Mouse (Mus musculus) ovary, postnatal 10 days (tissue): ENCODE data around the gene Npas1.

Experiments used
- DNase-seq: peaks from one replicate; pipeline ENCODE4 v3.0.0; 2022; ENCODE audit warnings: low spot score

The Npas1 gene

DNA sequence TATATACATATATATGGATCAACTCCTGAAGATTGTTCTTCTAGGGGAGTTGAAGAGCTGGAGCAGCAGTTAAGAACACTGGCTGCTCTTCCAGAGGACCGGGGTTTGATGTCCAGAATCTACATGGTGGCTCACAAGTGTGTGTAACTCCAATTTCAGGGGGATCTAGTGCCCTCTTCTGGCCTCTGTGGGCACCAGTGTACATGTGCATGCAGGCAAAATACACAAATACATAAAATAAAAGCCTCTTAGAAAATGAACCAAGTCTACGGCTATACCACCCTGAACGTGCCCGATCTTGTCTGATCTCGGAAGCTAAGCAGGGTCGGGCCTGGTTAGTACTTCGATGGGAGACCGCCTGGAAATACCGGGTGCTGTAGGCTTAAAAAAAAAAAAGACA, 6.0 kb downstream of the Npas1 start:
- DNase-seq: no peak

DNA sequence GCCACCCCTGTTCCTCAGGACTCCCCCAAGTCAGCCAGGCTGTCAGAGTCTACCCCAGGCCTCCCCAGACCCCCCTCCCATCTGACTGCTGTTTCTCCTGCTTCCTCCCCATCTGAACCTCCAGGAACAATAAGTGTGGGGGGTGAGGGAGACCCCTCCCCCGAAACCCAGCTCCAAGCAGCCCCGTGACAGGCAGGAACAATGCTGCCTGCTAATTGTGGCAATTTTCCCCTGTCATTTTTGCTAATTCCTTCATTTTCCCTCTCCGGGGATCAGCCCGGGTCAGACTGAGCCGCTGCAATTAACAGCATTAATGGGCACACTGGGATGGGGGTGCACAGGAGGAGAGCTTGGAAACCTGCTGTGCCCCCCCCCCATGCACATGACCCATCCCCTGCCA, 9.4 kb downstream of the Npas1 start:
- DNase-seq: no peak

DNA sequence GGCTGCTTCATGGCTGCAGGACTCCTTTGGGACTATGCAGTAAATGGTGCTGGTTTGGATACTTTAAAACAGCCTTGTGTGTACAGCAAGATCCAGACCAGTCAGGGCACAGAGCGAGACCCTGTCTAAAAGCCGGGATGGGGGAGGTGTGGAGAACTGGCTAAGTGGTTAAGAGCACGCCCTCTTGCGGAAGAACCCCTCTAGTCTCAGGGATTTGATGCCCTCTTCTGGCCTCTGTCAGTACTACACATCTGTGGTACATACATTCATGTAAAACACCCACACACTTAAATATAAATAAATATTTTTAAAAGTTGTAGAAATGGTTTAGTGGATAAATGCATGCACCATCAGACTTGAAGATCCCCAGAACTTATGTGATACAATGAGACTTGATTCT, 11.0 kb downstream of the Npas1 start:
- DNase-seq: no peak

DNA sequence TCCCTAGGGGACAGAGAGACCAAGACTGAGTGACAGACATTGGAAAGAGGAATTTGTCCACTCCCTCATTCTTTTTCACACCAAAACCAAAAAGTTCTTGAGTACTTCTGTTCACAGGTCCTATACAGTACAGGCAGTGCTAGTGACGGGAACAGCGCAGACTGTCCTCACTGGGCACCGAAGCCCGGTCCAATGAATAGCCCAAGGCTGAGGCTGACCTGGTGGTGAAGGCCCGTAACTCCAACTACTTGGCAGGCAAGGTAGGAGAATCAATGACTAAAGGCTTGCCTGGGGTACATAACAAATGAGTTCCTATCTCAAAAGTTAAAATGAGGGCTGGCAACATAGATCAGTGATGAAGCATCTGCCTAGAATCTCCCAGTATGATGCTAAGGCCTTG, 12.0 kb downstream of the Npas1 start:
- no peak for DNase-seq

DNA sequence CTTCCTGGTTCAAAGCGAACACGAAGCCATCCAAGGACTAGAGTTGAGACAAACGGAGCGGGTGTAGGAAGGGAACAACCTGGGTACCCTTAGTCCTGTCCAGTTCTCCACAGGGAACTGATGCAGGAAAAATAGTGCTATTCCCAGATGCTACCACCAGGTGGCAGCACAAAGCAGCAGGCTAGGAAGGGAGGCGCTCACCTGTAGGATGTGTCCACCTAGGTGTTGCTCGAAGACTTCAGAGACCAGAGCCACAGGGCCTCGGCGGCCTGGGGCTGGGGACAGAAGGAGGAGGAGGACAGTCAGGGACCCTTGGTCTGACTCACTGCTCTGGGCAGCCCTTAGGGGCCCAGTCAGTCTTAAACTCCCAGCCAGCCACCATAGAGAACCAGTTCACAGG, 12.4 kb downstream of the Npas1 start:
- DNase-seq: peak; percentile 56

DNA sequence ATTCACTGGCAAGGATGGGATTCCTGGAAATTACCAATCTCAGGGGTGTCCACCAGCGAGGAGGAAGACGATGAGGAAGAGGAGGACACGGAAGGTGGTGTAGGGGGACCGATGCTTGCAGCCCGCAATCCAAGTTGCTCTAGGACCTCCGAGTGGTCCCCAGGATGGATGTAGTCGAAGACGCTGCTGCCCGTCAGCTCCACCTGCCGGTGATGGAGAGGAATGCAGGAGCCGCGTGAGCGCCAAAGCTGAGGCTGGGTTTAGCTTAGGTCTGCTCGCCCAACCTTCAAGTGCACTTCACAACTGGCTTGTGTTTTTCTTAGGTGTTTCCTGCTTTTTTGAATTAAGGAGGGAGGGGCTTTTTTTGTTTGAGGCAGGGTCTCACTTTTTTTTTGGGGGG, 14.3 kb downstream of the Npas1 start:
- DNase-seq: peak; percentile 71

DNA sequence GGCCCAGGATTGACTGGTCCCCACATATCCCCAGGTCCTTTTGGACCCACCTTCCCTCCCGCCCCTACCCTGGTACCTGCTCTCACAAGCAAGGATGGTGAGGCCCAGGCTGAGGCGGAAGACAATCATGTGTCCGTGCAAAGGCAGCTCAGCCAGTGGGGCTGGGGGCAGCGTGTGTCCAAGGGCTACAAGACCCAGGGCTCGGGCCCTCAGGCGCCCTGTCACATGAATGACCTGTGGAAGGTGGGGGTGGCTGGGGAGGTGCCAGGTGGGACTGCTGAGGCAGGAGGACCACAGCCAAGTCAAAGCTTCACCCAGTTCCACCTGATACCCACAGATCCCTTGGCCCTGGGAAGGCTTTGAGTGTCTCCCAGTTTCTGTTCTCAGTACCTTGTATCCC, 15.8 kb downstream of the Npas1 start:
- DNase-seq: no peak

DNA sequence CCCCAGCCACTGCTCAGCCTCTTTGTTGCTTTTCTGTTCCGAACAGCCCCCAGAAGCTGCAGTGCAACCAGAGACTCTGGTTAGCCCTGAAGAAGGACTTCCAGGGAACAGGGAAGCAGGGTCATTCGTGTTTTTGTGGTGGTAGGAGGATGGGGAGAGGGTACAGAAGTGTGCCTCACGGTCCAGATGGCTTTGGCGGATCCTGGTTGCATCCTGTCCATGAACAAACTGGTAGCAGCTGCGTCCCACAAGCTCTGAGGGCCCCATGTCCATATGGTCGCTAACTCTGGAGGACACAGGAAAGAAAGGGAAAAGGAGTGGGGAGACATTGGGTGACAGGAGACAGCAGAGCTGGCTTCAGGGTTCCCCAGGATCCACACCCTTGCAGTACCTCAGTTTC, 16.4 kb downstream of the Npas1 start:
- no peak for DNase-seq

DNA sequence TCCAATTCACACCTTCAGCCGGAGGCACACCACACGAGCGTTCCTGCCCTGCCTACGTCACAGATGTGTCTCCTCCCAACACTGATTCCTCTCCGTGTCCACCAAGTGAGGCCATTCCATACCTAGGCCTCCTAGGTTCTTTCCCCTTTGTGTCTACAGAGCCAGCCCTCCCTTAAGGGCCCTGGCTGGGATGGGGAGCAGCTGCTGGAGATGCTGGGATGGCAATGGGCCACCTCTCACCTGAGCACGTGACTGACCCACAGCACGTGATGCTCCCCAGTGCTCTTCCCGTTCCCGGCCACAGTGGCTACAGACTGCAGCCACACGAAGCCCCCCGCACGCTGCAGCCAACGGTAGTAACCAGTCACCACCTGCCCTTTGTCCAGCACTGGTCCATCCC, 17.0 kb downstream of the Npas1 start:
- DNase-seq: no peak

DNA sequence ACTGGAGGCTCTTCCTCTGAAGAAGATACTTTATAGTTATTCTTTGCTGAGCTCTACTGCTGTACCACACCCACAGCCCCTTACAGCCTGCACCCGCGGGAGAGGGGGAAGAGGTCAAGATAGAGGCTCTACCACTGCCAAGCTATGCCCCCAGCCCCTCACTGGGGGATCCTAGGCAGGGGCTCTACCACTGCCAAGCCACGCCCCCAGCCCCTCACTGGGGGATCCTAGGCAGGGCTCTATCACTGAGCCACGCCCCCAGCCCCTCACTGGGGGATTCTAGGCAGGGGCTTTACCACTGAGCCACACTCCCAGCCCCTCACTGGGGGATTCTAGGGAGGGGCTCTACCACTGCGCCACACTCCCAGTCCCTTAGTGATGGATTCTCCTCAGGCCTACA, 21.2 kb downstream of the Npas1 start:
- DNase-seq: no peak

DNA sequence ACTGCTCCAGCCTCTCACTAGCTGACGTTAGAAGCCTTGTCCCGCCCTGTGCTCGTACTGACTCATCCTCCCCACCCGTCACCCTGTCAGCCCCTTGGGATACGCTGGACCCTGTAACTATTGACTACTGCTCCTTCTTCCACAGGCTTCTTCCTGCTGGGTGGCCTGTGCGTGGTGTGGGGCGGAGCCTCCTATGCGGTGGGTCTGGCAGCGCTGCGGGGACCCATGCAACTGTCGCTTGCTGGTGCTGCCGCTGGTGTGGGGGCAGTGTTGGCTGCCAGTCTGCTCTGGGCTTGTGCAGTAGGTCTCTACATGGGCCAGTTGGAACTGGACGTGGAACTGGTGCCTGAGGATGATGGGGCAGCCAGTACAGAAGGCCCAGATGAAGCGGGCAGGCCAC, 22.5 kb downstream of the Npas1 start:
- DNase-seq: no peak

DNA sequence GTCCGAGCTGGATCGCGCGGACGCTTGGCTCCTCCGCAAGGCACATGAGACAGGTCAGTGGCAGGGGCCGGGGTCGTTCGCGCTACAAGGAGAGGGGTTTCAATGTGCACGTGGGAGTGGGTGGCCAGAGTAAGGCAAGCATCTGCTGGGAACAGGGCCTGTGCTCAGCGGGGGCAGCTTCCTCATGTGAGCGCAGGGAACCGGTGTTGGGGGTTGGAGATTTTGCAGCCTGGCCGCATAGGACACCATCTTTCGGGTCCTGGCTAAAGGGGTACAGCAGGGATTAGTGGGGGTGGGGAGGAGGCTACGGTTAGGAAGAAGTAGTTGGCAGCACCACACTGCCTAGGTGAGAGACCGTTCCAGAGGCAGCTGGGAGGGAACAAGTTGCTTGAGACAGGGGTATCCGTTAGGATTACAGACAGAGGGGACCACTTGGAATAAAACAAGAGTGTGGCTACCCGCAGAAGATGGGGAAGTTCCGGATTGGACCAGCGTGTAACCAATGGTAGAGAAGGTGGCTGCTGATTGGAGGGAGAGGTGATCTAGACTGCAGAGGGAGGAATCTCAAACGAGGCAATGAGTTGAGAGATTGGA, 24.3 kb downstream of the Npas1 start:
- no peak for DNase-seq

DNA sequence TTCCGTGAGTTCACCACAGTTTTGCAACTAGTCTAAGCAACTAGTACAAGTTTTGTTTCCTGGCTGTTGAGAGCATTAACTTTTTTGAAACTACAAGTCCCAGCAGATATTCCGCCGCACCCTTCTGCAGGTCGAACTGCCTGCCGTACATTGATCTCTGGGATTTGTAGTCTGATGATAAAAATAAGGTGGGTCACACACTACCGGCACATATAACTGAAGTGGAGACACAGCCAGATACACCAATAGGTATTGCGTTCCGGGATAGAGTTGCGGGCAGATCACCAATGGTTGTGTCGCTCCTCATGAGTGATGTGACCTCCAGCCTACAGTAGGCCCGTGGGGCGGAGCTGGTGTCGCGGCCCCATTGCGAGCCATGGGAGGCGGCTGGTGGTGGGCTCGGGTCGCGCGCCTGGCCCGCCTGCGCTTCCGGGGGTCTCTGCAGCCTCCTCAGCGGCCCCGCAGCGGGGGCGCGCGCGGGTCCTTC, 24.9 kb downstream of the Npas1 start, which contains the start of gene Tmem160:
Tmem160 (plus strand) TSS at position 193 of the 487 bp plus-strand sequence.
- peak; percentile 70 for DNase-seq

DNA sequence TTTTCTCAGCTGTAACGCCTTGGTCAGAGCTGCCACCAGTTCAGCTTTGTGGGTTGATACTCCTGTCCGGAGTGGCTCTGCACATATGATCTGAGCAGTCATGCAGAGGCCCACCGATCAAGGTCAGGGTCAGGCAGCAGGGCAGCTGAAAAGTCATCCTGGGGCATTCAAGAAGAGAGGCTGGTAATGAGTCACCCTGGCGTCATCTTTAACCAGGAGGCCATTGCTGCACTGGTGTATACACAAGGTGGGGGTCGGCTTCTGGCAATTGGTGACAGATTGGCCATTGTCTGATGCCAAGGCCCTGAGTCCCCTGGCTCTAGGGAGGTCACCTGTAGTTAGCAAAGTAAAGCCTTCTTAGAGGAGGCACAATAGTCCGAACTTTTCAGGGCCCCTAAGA, 25.9 kb downstream of the Npas1 start:
- no peak for DNase-seq

DNA sequence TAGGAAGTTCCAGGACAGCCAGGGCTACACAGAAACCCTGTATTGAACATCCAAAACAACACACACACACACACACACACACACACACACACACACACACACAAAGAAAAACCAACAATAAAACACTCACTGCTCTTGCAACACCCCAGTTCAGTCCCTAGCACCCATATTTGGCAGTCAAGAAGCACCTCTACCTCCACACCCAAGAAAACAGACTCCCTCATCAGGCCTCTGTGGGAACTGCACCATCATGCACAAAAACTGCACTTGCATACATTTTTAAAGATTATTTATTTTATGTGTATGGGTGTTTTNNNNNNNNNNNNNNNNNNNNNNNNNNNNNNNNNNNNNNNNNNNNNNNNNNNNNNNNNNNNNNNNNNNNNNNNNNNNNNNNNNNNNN, 36.3 kb downstream of the Npas1 start:
- no peak for DNase-seq

DNA sequence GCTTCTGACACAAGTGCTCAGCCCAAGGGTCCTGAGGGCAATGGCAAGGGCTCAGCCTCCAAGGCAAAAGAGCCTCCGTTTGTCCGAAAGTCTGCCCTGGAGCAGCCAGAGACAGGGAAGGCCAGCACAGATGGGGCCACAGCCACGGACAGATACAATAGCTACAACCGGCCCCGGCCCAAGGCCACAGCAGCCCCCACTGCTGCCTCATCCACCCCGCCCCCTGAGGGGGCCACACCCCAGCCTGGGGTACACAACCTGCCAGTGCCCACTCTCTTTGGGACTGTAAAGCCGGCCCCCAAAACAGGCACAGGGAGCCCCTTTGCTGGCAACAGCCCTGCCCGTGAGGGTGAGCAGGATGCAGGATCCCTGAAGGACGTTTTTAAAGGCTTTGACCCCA, 42.4 kb downstream of the Npas1 start:
- no peak for DNase-seq

DNA sequence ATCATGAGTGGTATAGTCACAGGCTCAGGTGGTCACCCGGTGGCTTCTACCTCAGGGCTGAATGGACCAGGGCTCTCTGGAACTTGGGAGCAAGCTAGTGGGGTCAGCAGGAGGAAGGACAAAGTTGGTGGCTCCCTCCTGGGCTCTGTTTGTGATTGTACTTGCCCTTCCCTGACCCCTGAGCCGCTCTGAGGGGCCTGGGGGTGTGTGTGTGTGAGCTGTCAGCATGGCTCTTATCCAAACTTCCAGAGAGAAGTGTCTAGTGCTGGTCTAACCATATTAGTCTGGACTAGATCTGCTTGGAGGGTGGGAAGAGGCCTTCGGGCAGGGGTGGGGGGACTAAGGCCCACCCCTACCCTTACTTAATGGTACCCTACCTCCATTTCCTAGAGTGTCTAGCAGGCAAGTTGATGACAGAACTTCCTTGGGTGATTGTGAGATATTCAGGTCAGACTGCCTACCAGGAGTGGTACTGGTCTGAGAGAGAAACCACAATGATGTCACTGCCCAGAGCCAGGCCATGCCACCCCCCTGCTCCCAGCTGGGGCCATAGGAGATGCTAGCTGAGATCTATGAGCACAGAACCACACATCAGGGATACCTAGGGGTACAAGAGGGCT, 44.1 kb downstream of the Npas1 start:
- DNase-seq: no peak

DNA sequence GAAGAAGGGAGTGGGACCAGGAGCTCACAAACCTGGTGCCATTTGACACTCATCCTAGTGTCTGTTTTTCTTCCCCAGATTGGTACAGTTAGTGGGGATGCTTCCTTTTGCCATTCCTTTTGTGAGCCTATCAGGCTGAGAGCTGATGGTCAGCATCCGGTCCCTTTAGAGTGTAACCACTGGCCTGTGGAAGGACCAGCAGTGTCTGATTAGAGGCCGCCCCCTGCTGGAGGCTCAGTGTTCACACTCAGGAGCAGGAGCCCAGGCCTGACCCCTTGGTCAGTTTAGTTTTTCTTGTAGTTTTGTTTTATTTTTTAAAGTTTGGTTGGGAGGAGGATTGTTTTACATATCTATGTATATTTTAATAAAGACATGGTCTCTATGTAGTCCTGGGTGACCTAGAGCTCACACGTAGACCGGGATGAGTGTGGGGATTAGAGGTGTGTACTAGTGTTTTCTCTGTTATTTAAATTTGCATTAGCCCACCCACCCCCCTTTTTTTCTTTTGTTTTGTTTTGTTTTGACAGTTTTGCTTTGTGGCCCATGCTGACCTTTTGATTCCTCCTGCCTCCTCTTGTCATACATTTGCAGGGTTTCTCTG, 51.3 kb downstream of the Npas1 start:
- peak; percentile 52 for DNase-seq

DNA sequence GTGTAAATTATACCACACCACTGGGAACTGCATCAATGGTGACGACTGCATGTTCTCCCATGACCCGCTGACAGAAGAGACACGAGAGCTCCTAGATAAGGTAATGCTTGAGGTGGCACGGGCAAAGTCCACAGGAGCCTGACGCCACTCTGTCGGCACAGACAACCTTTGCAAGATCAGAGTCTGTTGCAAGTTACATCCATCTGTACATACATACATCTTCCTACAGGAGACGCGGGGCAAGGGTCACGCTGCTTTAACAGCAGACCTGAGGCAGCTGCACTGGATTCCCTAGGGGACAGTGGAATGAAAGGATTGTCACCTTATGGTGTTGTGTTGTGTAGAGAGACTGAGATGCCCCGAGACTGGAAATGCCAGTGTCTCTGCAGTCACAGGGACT, 51.8 kb downstream of the Npas1 start:
- no peak for DNase-seq

DNA sequence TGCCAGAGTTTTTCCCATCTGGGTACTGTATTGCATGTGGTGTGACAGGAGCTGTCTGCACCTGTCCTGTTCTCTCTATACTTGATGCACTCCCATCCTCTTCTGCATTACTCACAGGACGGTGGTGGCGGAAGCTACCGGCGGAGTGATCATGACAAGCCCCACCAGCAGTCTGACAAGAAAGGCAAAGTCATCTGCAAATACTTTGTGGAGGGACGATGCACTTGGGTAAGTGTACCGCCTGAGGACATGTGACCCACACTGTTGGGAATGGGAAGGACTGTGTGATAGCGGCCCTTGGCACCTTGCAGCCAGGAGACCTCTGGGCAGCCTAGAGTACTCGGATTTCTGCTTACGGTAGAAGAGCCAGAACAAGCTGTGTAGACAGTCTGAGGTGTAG, 53.8 kb downstream of the Npas1 start:
- DNase-seq: no peak

DNA sequence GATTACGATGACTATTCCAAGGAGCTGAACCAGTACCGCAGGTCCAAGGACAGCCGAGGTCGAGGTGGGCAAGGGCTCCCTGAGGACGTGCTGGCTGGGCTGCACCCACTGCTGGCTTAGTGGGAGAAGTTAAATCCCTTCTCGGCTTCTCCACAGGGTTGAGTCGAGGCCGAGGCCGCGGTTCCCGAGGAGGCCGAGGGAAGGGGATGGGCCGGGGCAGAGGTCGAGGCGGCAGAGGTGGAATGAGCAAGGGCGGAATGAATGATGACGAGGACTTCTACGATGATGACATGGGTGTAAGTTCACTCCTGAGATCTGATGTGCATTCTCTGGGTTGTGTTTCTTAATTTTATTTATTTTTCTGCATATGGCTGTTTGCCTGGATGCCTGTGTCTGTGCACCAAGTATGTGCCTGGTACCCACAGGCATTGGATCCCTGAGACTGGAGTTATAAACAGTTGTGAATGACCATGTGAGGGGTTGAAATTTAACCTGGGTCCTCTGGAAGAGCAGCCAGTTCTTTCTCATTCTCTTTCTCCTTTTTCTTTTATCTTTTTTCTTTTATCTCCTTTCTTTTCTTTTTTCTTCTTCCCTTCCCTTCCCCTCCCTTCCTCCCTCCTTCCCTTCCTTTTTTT, 55.2 kb downstream of the Npas1 start:
- DNase-seq: no peak

DNA sequence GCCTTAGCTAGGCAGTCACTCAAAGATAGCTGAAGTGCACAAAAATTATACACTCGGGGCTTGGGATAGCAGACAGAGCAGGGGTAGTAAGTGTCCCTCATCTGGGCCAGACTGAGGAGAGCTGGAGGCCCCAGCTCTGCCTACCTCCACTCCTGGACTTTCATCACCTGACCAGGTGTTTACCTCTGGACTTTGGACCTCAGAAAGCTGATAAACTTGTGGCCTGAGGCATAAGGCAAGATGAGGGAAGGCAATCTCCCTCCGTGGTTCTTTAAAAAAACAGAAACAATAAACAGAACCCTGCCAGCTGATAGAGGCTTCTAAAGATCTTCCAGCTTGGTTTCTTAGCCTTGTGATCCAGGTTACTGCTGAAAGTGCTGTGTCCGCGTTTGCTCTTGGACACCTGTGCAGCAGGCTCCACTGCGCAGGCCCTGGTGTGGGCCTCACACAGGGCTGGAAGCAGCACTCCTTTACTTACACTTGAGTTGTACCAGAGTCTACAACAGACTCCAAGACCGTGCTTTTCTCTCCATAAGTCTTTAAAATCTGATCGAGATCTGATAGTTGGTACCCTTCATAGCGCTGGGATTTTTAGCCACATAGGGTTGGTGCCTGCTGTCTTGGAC, 56.9 kb downstream of the Npas1 start:
- DNase-seq: no peak

DNA sequence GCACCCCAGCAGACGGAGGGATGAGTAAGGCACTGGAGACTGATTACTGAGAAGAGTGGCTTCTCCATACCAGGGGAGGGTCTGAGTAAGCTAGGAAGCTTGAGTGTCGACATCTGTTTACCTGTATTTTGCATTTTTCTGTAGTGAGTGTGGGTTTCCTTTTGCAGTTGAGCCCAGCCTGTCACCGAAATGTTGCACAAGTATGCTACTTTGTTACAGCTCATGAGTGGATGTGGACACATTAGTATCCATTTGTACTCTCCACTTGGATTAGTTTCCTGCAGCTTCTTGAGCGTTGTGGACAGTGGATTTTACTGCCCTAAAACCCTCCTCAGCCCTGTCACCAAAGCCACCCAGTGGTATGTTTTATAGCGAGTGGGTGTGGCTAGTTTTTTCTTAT, 58.8 kb downstream of the Npas1 start:
- no peak for DNase-seq
